Mouse (Mus musculus): Measurements from ENCODE around the gene Mthfd1l. TPM values are rescaled to one million over a fixed set of nuclear protein-coding genes. Genes with fewer than 3 reads are reported as not detected.

The Mthfd1l gene
- polyA plus RNA-seq, 1 experiment from 2014 or later = 16.9 TPM

- WGBS = 55% methylated on average over 3 of the region's 3 CpGs
- H3K27ac ChIP-seq (ENCODE audit: poor library complexity, severe bottlenecking) = no peak overlapping the region
- peaks cover 42% of the 10 kb centered on the region for H3K36me3 ChIP-seq
- no peak for ATAC-seq (ENCODE audit: insufficient number of reproducible peaks, low FRiP score)
- peaks cover 32% of the 10 kb centered on the region for H3K4me1 ChIP-seq (replicated peaks)
- no peaks in the 10 kb centered on the region for H3K27me3 ChIP-seq (replicated peaks)
- H3K4me2 ChIP-seq = no peak overlapping the region
- no peak overlapping the region for H3K9ac ChIP-seq
- no peaks in the 10 kb centered on the region for H3K9me3 ChIP-seq (replicated peaks)
- no peak overlapping the region for H3K4me3 ChIP-seq
Observed at GRCm38 (mm10) chr10:3978326-3978725, 5.4 kb downstream of the Mthfd1l start.

GRCm38 (mm10) chr10:3978792-3979488, 6.0 kb downstream of the Mthfd1l start:
- ATAC-seq (ENCODE audit: insufficient number of reproducible peaks, low FRiP score) = no peak
- H3K4me2 ChIP-seq = no peak overlapping the region

DNA sequence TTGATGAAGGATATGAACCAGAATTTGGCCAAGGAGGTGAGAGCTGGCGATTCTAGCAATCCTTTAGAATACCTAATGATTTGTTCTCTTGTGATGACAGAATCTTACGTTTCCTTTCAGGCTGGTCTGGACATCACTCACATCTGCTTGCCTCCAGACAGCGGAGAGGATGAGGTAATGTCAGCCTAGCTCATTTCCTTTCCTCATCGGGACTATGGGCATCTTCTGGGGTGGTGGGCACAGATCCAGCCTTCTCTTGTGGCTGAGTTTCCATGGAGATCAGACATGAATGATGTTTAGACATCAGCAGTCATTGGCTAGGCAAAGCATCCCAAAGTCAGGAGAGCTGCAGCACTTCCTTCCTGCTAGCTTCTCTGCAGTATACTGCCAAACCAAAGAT, 7.3 kb downstream of the Mthfd1l start:
- Histone ChIP-seq H3K27me3 (replicated peaks) (no peaks in the 10 kb centered on the region), H3K9me3 (replicated peaks) (no peaks in the 10 kb centered on the region), H3K27ac (ENCODE audit: poor library complexity, severe bottlenecking) (no peak overlapping the region), H3K4me2 (no peak overlapping the region), H3K9ac (no peak overlapping the region), H3K4me3 (no peak overlapping the region), H3K36me3 (peaks cover 48% of the 10 kb centered on the region), H3K4me1 (replicated peaks) (peaks cover 22% of the 10 kb centered on the region)
- WGBS = 80% methylated on average over 4 of the region's 4 CpGs
- ATAC-seq (ENCODE audit: insufficient number of reproducible peaks, low FRiP score) = no peak

More at GRCm38 (mm10) chr10:3978792-3979488, 6.0 kb downstream of the Mthfd1l start:
- Histone ChIP-seq H3K4me3 (no peak overlapping the region), H3K36me3 (peaks cover 45% of the 10 kb centered on the region), H3K9me3 (replicated peaks) (no peaks in the 10 kb centered on the region), H3K27me3 (replicated peaks) (no peaks in the 10 kb centered on the region), H3K27ac (ENCODE audit: poor library complexity, severe bottlenecking) (no peak overlapping the region), H3K9ac (no peak overlapping the region), H3K4me1 (replicated peaks) (peaks cover 32% of the 10 kb centered on the region)
- 88% methylated on average over 5 of the region's 5 CpGs for WGBS

DNA sequence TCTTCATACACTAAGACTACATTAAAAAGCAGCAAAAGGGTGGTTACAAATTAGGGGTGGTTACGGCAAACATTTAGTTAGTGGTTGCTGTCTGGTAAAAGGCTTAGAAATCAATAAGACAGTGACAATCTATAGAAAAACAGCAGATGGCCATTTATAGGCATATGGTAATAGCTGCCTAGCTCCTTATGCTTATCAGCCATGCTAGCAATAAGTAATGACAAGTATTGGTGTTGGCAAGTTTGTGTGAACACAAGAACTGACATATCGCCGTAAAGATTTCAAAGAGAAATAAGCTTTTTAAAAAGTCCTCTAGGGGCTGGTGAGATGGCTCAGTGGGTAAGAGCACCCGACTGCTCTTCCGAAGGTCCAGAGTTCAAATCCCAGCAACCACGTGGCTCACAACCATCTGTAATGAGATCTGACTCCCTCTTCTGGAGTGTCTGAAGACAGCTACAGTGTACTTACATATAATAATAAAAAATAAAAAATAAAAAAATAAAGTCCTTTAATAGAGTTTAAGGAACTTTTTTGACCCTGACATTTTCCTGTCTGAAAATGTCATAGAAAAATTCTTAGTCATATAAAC, 17.5 kb downstream of the Mthfd1l start:
- Histone ChIP-seq H3K4me3 (no peak overlapping the region), H3K27ac (ENCODE audit: poor library complexity, severe bottlenecking) (no peak overlapping the region), H3K36me3 (peaks cover 61% of the 10 kb centered on the region), H3K4me2 (no peak overlapping the region), H3K27me3 (replicated peaks) (no peaks in the 10 kb centered on the region), H3K9me3 (replicated peaks) (no peaks in the 10 kb centered on the region; the same call in 1 of the 2 replicates), H3K9ac (no peak overlapping the region), H3K4me1 (replicated peaks) (0 out of 2 replicates have a peak, but pooled peaks cover 3% of the 10 kb centered on the region)
- WGBS = 93% methylated on average over 6 of the region's 6 CpGs
- no peak for ATAC-seq (ENCODE audit: insufficient number of reproducible peaks, low FRiP score)

DNA sequence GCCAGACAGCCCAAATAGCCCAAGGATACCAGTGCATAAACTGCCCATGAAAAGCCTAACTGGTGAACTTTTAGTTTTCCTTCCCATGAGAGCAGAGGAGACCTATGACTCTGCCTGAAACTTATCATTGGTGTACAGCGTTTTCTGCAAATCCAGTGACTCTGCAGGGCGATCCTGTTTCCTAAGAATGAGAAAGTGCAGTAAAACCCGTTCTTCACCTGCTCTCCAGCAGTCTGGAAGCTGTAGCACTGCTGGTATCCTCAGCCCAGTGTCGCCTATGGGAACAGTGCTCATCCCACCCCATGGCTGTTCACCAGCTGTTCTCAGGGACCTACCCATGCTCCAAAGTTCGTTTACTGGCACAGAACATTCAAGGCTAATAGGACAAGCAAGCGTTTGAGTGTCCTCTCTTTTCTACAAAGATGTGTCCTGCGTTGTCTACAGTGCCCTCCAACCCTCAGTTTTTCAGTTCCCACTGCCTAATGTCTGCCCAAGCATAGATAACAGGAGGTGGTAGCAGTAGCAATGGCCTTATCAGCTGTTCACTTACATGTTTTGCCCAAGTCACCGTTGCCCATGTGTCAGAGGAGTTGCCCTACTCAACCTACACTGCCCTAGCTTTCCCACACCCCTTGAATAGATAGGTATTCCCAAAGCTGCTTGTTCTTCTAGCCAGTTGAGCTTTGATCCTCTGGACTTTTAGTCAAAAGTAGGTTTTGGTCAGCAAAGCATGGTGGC, 20.6 kb downstream of the Mthfd1l start:
- WGBS = 77% methylated on average over 8 of the region's 8 CpGs

GRCm38 (mm10) chr10:3995277-3995676, 22.4 kb downstream of the Mthfd1l start:
- Histone ChIP-seq H3K9ac (no peak overlapping the region), H3K36me3 (peaks cover 69% of the 10 kb centered on the region), H3K4me2 (no peak overlapping the region), H3K27me3 (replicated peaks) (no peaks in the 10 kb centered on the region), H3K4me1 (replicated peaks) (0 out of 2 replicates have a peak, but pooled peaks cover 3% of the 10 kb centered on the region), H3K9me3 (replicated peaks) (no peaks in the 10 kb centered on the region; the same call in 1 of the 2 replicates), H3K27ac (ENCODE audit: poor library complexity, severe bottlenecking) (no peak overlapping the region), H3K4me3 (no peak overlapping the region)
- no peak for ATAC-seq (ENCODE audit: insufficient number of reproducible peaks, low FRiP score)
- 82% methylated on average over 4 of the region's 4 CpGs for WGBS

More for the DNA sequence above, 20.6 kb downstream of the Mthfd1l start:
- no peaks in the 10 kb centered on the region for H3K27me3 ChIP-seq (replicated peaks)
- no peaks in the 10 kb centered on the region; the same call in 1 of the 2 replicates for H3K9me3 ChIP-seq (replicated peaks)
- no peak overlapping the region for H3K4me2 ChIP-seq
- no peak overlapping the region for H3K27ac ChIP-seq (ENCODE audit: poor library complexity, severe bottlenecking)
- H3K36me3 ChIP-seq = peaks cover 69% of the 10 kb centered on the region
- H3K4me1 ChIP-seq (replicated peaks) = 0 out of 2 replicates have a peak, but pooled peaks cover 3% of the 10 kb centered on the region
- H3K4me3 ChIP-seq = no peak overlapping the region
- ATAC-seq (ENCODE audit: insufficient number of reproducible peaks, low FRiP score) = peak; percentile 62; the same call in 1 of the 2 replicates
- H3K9ac ChIP-seq = no peak overlapping the region

DNA sequence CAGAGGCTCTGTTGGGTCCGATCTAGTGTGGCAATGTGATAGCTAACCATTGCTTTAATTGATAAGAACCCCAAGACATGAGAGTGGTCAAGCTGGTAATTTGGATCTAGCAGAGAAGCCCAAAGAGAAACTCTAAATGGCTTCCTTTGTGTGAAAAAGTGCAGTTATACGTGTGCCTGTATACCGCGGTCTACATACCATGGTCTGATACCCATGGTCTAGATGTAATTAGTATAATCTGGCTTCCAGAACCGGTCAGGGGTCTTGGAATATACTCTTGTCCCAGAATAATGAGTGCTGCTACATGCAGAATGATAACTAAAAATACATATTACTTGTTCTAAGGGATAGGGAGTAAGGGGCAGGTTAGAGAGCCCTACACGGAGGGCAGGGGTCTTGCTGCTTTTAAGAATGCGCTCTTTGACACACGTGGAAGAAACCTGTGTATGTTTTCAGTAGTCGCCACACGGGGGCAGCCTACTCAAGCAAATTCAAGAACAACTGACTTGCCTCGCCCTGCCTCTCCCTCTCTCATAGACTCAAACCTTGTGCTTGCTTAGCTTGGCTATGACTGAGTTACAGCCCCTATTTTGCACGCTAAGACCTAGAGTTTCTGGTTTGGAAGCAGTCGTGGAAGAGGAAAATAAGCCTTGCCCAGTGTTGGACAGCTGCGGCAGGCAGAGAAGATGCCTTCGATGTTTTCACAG, 23.4 kb downstream of the Mthfd1l start:
- Histone ChIP-seq H3K27ac (ENCODE audit: poor library complexity, severe bottlenecking) (no peak overlapping the region), H3K4me3 (no peak overlapping the region), H3K27me3 (replicated peaks) (no peaks in the 10 kb centered on the region), H3K36me3 (peaks cover 61% of the 10 kb centered on the region), H3K9ac (no peak overlapping the region), H3K4me1 (replicated peaks) (0 out of 2 replicates have a peak, but pooled peaks cover 3% of the 10 kb centered on the region), H3K9me3 (replicated peaks) (no peaks in the 10 kb centered on the region; the same call in 1 of the 2 replicates), H3K4me2 (no peak overlapping the region)
- WGBS = 60% methylated on average over 15 of the region's 15 CpGs
- no peak for ATAC-seq (ENCODE audit: insufficient number of reproducible peaks, low FRiP score)

DNA sequence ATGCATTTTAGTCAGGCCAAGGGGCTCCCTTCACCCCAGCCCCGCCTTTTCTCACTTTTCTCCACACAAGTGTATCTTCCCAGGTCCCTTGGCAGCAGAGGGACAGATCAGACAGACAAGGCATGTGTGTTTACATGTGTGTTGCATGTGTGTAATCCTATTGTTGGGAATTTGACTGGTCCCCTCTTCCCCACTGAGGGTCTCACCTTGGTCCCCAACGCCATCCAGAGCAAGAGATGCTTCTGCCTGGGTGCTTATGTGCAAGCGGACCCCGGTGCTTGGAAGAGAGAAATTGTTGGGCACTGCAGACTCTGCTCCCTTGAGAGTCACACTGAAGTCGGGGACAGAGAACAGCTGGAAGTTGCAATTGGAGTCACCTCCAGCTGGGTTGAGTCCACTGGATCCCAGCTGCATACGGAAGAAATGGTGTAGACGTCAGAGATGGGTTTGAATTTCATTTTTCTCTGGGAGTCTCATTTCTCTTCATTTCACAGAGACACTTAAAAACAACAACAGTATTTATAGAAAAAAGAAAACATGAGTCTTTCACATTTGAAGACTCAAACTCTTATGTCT, 25.0 kb downstream of the Mthfd1l start:
- no peak for ATAC-seq (ENCODE audit: insufficient number of reproducible peaks, low FRiP score)
- Histone ChIP-seq H3K27me3 (replicated peaks) (no peaks in the 10 kb centered on the region), H3K9ac (no peak overlapping the region), H3K4me2 (no peak overlapping the region), H3K4me1 (replicated peaks) (peaks cover 6% of the 10 kb centered on the region; the same call in 1 of the 2 replicates), H3K36me3 (peaks cover 48% of the 10 kb centered on the region), H3K4me3 (no peak overlapping the region), H3K9me3 (replicated peaks) (no peaks in the 10 kb centered on the region), H3K27ac (ENCODE audit: poor library complexity, severe bottlenecking) (no peak overlapping the region)
- WGBS = 90% methylated on average over 7 of the region's 7 CpGs

DNA sequence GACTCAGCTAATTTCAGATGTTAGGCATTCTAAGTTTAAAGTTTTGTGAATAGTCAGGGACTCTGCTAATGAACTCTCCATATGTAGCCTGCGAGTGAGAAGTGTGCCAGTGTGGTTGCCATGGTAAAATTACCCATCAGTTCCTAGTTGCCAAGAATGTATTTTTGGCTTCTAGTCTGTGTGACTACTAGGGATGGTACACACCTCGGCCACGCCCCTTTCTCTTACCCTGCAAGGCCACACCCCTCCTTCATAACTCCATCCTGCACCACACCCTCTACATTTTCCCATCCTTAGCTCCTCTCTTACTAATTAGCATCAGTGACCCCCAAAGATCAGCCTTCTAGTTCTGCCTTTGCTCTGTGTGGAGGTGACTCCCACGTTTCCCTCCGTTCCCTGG, 29.8 kb downstream of the Mthfd1l start:
- peaks cover 24% of the 10 kb centered on the region for H3K36me3 ChIP-seq
- no peak overlapping the region for H3K9ac ChIP-seq
- H3K4me2 ChIP-seq = no peak overlapping the region
- no peaks in the 10 kb centered on the region for H3K27me3 ChIP-seq (replicated peaks)
- ATAC-seq (ENCODE audit: insufficient number of reproducible peaks, low FRiP score) = no peak
- 83% methylated on average over 5 of the region's 5 CpGs for WGBS
- no peaks in the 10 kb centered on the region for H3K9me3 ChIP-seq (replicated peaks)
- H3K27ac ChIP-seq (ENCODE audit: poor library complexity, severe bottlenecking) = no peak overlapping the region
- no peak overlapping the region for H3K4me3 ChIP-seq
- peaks cover 11% of the 10 kb centered on the region; the same call in 1 of the 2 replicates for H3K4me1 ChIP-seq (replicated peaks)

- H3K4me2 ChIP-seq = no peak overlapping the region
- no peaks in the 10 kb centered on the region for H3K9me3 ChIP-seq (replicated peaks)
- 80% methylated on average over 7 of the region's 7 CpGs for WGBS
- no peak overlapping the region for H3K9ac ChIP-seq
- H3K27ac ChIP-seq (ENCODE audit: poor library complexity, severe bottlenecking) = no peak overlapping the region
- H3K27me3 ChIP-seq (replicated peaks) = no peaks in the 10 kb centered on the region
- H3K36me3 ChIP-seq = peaks cover 9% of the 10 kb centered on the region
- H3K4me3 ChIP-seq = no peak overlapping the region
- ATAC-seq (ENCODE audit: insufficient number of reproducible peaks, low FRiP score) = no peak
- H3K4me1 ChIP-seq (replicated peaks) = peaks cover 11% of the 10 kb centered on the region; the same call in 1 of the 2 replicates
Observed at GRCm38 (mm10) chr10:4005191-4005590, 32.3 kb downstream of the Mthfd1l start.

Data from heart, embryonic 12.5 days (tissue).